Mouse (Mus musculus) erythroid progenitor cell, adult 5-6 weeks (primary cell): ENCODE data around the gene Kcnj10. TPM values are rescaled to one million over a fixed set of nuclear protein-coding genes. Genes with fewer than 3 reads are reported as not detected.
A peak's percentile ranks its signal among the peaks of the same experiment; 100 is the strongest.

ENCODE experiments used
- ATAC-seq: replicated peaks from 2 replicates; pipeline ENCODE4 v1.8.0; 2016; ENCODE audit warnings: moderate number of reproducible peaks, mild to moderate bottlenecking, moderate TSS enrichment, inconsistent platforms; ENCODE audit not compliant: poor library complexity, low FRiP score, severe bottlenecking
- total RNA-seq, 2 experiments: library from RNA; stranded (forward) in 1 of 2; stranded (reverse) in 1 of 2; fragments of 150-400 nt in 1 of 2; fragments of 186-747, 209-891 nt in 1 of 2; gene quantifications; 2 replicates each; pipeline versions ENCODE4 v1.2.3 to v1.2.4; 2015 to 2017; ENCODE audit warnings: low replicate concordance in 2 of 2

The Kcnj10 gene
- total RNA-seq, 2 experiments from 2014 or later, result 1.5 to 8.8 TPM

GRCm38 (mm10) chr1:172311248-172311906, 29.6 kb upstream of the Kcnj10 start:
- ATAC-seq, result peak; percentile 3; the same call in 1 of the 2 replicates

- ATAC-seq, result peak; percentile 83
Measured at GRCm38 (mm10) chr1:172311921-172312767, 28.9 kb upstream of the Kcnj10 start.

- ATAC-seq, result no peak
Measured at GRCm38 (mm10) chr1:172312768-172313561, 28.0 kb upstream of the Kcnj10 start.

- no peak for ATAC-seq
Measured at GRCm38 (mm10) chr1:172313613-172314411, 27.2 kb upstream of the Kcnj10 start.

GRCm38 (mm10) chr1:172314911-172315310, 26.1 kb upstream of the Kcnj10 start:
- ATAC-seq, result no peak

GRCm38 (mm10) chr1:172317431-172317830, 23.6 kb upstream of the Kcnj10 start:
- no peak for ATAC-seq

- ATAC-seq, result no peak
Measured at GRCm38 (mm10) chr1:172317946-172318345, 23.1 kb upstream of the Kcnj10 start.

- ATAC-seq, result no peak
Measured at GRCm38 (mm10) chr1:172318424-172319035, 22.5 kb upstream of the Kcnj10 start.

- ATAC-seq, result no peak
Measured at GRCm38 (mm10) chr1:172319346-172319745, 21.7 kb upstream of the Kcnj10 start.

- ATAC-seq, result no peak
Measured at GRCm38 (mm10) chr1:172319921-172320411, 21.0 kb upstream of the Kcnj10 start.

- no peak for ATAC-seq
Measured at GRCm38 (mm10) chr1:172322725-172323124, 18.3 kb upstream of the Kcnj10 start.

- ATAC-seq, result no peak
Measured at GRCm38 (mm10) chr1:172323298-172323697, 17.7 kb upstream of the Kcnj10 start.

- no peak for ATAC-seq
Measured at GRCm38 (mm10) chr1:172323801-172324359, 17.1 kb upstream of the Kcnj10 start.

GRCm38 (mm10) chr1:172324725-172325124, 16.3 kb upstream of the Kcnj10 start:
- peak; percentile 60; the same call in 1 of the 2 replicates for ATAC-seq

- no peak for ATAC-seq
Measured at GRCm38 (mm10) chr1:172325680-172326535, 15.1 kb upstream of the Kcnj10 start.

GRCm38 (mm10) chr1:172326684-172327083, 14.3 kb upstream of the Kcnj10 start:
- no peak for ATAC-seq

GRCm38 (mm10) chr1:172327206-172328001, 13.6 kb upstream of the Kcnj10 start:
- no peak for ATAC-seq
